Comparison of ENCODE assay signal across 30 mouse cellular contexts in genomic region chr7:132013970-132014369, GRCm38 (mm10). TPM values are rescaled to one million over a fixed set of nuclear protein-coding genes. Genes with fewer than 3 reads are reported as not detected.
DNase-seq lines count a peak whose midpoint lies in the region; ATAC-seq lines count a peak whose summit lies in the region.
"Had no signal": no experiment of that assay in that cellular context is flagged by ENCODE, and none has a peak within 500 bp of the region (broad histone marks: within the 10 kb centered on the region; RNA-seq: fewer than 3 reads in every experiment).

No protein-coding gene starts in this region.

- no peaks in the 10 kb centered on the region for H3K27me3 ChIP-seq in forebrain, embryonic 10.5 days (ENCODE audit: poor library complexity, severe bottlenecking)
- H3K27me3 ChIP-seq in forebrain, embryonic 13.5 days, result no peaks in the 10 kb centered on the region
- no peaks in the 10 kb centered on the region for H3K27me3 ChIP-seq in hindbrain, embryonic 16.5 days (replicated peaks; ENCODE audit: control insufficient read depth, insufficient read depth, low read length)
- H3K27me3 ChIP-seq in hindbrain, embryonic 10.5 days (ENCODE audit: insufficient read depth, poor library complexity, severe bottlenecking), result no peaks in the 10 kb centered on the region
- H3K27me3 ChIP-seq in midbrain, embryonic 16.5 days (ENCODE audit: control insufficient read depth, insufficient read depth, low read depth, low read length), result no peaks in the 10 kb centered on the region
- H3K27me3 ChIP-seq: heart, embryonic 15.5 days; hindbrain, embryonic 15.5 days; lung, embryonic 15.5 days; megakaryocyte, embryonic 14.5 days; stomach, embryonic 15.5 days had no signal

- 88% methylated on average over 5 of the region's 5 CpGs for WGBS in forebrain, embryonic 10.5 days
- WGBS in forebrain, embryonic 13.5 days, result 89% methylated on average over 5 of the region's 5 CpGs
- 67% methylated on average over 5 of the region's 5 CpGs for WGBS in hindbrain, embryonic 16.5 days
- 83% methylated on average over 5 of the region's 5 CpGs for WGBS in hindbrain, embryonic 10.5 days
- 84% methylated on average over 5 of the region's 5 CpGs for WGBS in midbrain, embryonic 16.5 days

- no peak for ATAC-seq in forebrain, embryonic 13.5 days
- ATAC-seq in hindbrain, embryonic 16.5 days, result no peak
- no peak for ATAC-seq in midbrain, embryonic 16.5 days

- no peak overlapping the region for H3K9ac ChIP-seq in forebrain, embryonic 13.5 days
- no peak overlapping the region for H3K9ac ChIP-seq in hindbrain, embryonic 16.5 days (ENCODE audit: low read depth, low read length)
- no peak overlapping the region for H3K9ac ChIP-seq in midbrain, embryonic 16.5 days (ENCODE audit: low read depth, low read length)
- H3K9ac ChIP-seq: forebrain, postnatal 0 days; heart, embryonic 15.5 days; hindbrain, embryonic 15.5 days; lung, embryonic 15.5 days; stomach, embryonic 15.5 days had no signal

- no peaks in the 10 kb centered on the region for H3K9me3 ChIP-seq in forebrain, embryonic 10.5 days
- H3K9me3 ChIP-seq in forebrain, embryonic 13.5 days (replicated peaks), result no peaks in the 10 kb centered on the region
- no peaks in the 10 kb centered on the region for H3K9me3 ChIP-seq in hindbrain, embryonic 16.5 days (ENCODE audit: control insufficient read depth, low read length)
- no peaks in the 10 kb centered on the region for H3K9me3 ChIP-seq in hindbrain, embryonic 10.5 days
- H3K9me3 ChIP-seq in midbrain, embryonic 16.5 days (replicated peaks; ENCODE audit: control insufficient read depth, low read length, poor library complexity, severe bottlenecking), result no peaks in the 10 kb centered on the region
- H3K9me3 ChIP-seq: heart, embryonic 10.5 days; heart, embryonic 15.5 days; hindbrain, embryonic 15.5 days; lung, embryonic 15.5 days; megakaryocyte, embryonic 14.5 days; stomach, embryonic 15.5 days had no signal

- peaks cover 40% of the 10 kb centered on the region for H3K4me1 ChIP-seq in forebrain, embryonic 10.5 days
- peaks cover 23% of the 10 kb centered on the region for H3K4me1 ChIP-seq in forebrain, embryonic 13.5 days
- peaks cover 16% of the 10 kb centered on the region for H3K4me1 ChIP-seq in hindbrain, embryonic 16.5 days (ENCODE audit: control insufficient read depth, insufficient read depth, low read depth, low read length)
- peaks cover 32% of the 10 kb centered on the region for H3K4me1 ChIP-seq in hindbrain, embryonic 10.5 days (replicated peaks)
- peaks cover 10% of the 10 kb centered on the region for H3K4me1 ChIP-seq in midbrain, embryonic 16.5 days (ENCODE audit: control insufficient read depth, insufficient read depth, low read length)
- H3K4me1 ChIP-seq: heart, embryonic 10.5 days; heart, embryonic 15.5 days; megakaryocyte, embryonic 14.5 days; stomach, embryonic 15.5 days had no signal

- H3K4me3 ChIP-seq in forebrain, embryonic 10.5 days, result no peak overlapping the region
- H3K4me3 ChIP-seq in forebrain, embryonic 13.5 days, result no peak overlapping the region
- H3K4me3 ChIP-seq in hindbrain, embryonic 16.5 days (ENCODE audit: low read length), result no peak overlapping the region
- H3K4me3 ChIP-seq in hindbrain, embryonic 10.5 days, result no peak overlapping the region
- H3K4me3 ChIP-seq in midbrain, embryonic 16.5 days (ENCODE audit: low read depth, low read length), result no peak overlapping the region
- H3K4me3 ChIP-seq: heart, embryonic 10.5 days; heart, embryonic 15.5 days; hindbrain, embryonic 15.5 days; lung, embryonic 15.5 days; megakaryocyte, embryonic 14.5 days; stomach, embryonic 15.5 days had no signal

- no peaks in the 10 kb centered on the region for H3K36me3 ChIP-seq in forebrain, embryonic 10.5 days (replicated peaks)
- H3K36me3 ChIP-seq in forebrain, embryonic 13.5 days (ENCODE audit: poor library complexity, severe bottlenecking), result no peaks in the 10 kb centered on the region
- no peaks in the 10 kb centered on the region for H3K36me3 ChIP-seq in hindbrain, embryonic 16.5 days (ENCODE audit: control insufficient read depth, insufficient read depth, low read length)
- no peaks in the 10 kb centered on the region for H3K36me3 ChIP-seq in hindbrain, embryonic 10.5 days
- H3K36me3 ChIP-seq in midbrain, embryonic 16.5 days (ENCODE audit: control insufficient read depth, insufficient read depth, low read length), result no peaks in the 10 kb centered on the region
- H3K36me3 ChIP-seq: heart, embryonic 10.5 days; heart, embryonic 15.5 days; hindbrain, embryonic 15.5 days; lung, embryonic 15.5 days; stomach, embryonic 15.5 days had no signal

- H3K4me2 ChIP-seq in forebrain, embryonic 13.5 days, result no peak overlapping the region
- no peak overlapping the region for H3K4me2 ChIP-seq in hindbrain, embryonic 16.5 days (ENCODE audit: low read length)
- no peak overlapping the region for H3K4me2 ChIP-seq in midbrain, embryonic 16.5 days (ENCODE audit: low read length)
- H3K4me2 ChIP-seq: heart, embryonic 15.5 days; hindbrain, embryonic 15.5 days; liver, embryonic 11.5 days; lung, embryonic 15.5 days; stomach, embryonic 15.5 days had no signal

- peak overlapping the region; percentile 46; the same call in 1 of the 2 replicates for H3K27ac ChIP-seq in forebrain, embryonic 10.5 days
- H3K27ac ChIP-seq in forebrain, embryonic 13.5 days, result no peak overlapping the region
- 0 out of 2 replicates have a peak overlapping the region, but pooled peaks have one; percentile 23 for H3K27ac ChIP-seq in hindbrain, embryonic 16.5 days (ENCODE audit: low read depth, low read length)
- H3K27ac ChIP-seq in hindbrain, embryonic 10.5 days, result no peak overlapping the region
- peak overlapping the region; percentile 50; the same call in 1 of the 2 replicates for H3K27ac ChIP-seq in midbrain, embryonic 16.5 days (ENCODE audit: low read length)
- H3K27ac ChIP-seq: heart, embryonic 10.5 days; heart, embryonic 15.5 days; hindbrain, embryonic 15.5 days; kidney, postnatal 0 days; lung, embryonic 15.5 days; stomach, embryonic 15.5 days had no signal

- no peak for DNase-seq in forebrain, embryonic 10.5 days (ENCODE audit: extremely low spot score, low spot score)
- no peak for DNase-seq in hindbrain, embryonic 10.5 days (ENCODE audit: low spot score)
- DNase-seq in Muller cell, postnatal 12 days (ENCODE audit: inconsistent ontology term), result peak; percentile 17
- no peak for DNase-seq in testis, postnatal 14 days (ENCODE audit: low spot score)
- DNase-seq: adrenal gland, postnatal 10 days; cerebellum, adult 11 months; cerebellum, postnatal 36 days; gastrocnemius, postnatal 14 days; heart, postnatal 36 days; kidney, adult 8-10 months; kidney, postnatal 4 days; lung, postnatal 36 days; right cerebral cortex, postnatal 25 days; thymus, postnatal 14 days had no signal

RNA-seq across cellular contexts. Expression of gene Gpr26, which starts 47.7 kb away (rescaled TPM):
- 0.02 TPM in 1 of 2 replicates, not detected in the other for polyA plus RNA-seq in forebrain, embryonic 10.5 days (2016; fragmentation: Nextera tagmentation; extraction: Ambion mirVana)
- 1.2 and 1.5 TPM in 2 replicates for polyA plus RNA-seq in forebrain, embryonic 13.5 days (2015; fragmentation: Nextera tagmentation; extraction: Ambion mirVana)
- 2.2 and 2.5 TPM in 2 replicates for polyA plus RNA-seq in hindbrain, embryonic 16.5 days (2015; fragmentation: Nextera tagmentation; extraction: Ambion mirVana)
- 0.07 TPM in 1 of 2 replicates, not detected in the other for polyA plus RNA-seq in hindbrain, embryonic 10.5 days (2016; fragmentation: Nextera tagmentation; extraction: Ambion mirVana)
- 3.0 and 3.4 TPM in 2 replicates for polyA plus RNA-seq in midbrain, embryonic 16.5 days (2015; fragmentation: Nextera tagmentation; extraction: Ambion mirVana)
- polyA plus RNA-seq: C2C12; heart, embryonic 10.5 days; heart, embryonic 15.5 days; intestine, embryonic 14.5 days; kidney, postnatal 0 days; limb, embryonic 11.5 days; liver, embryonic 11.5 days; liver, embryonic 16.5 days; lung, embryonic 15.5 days; stomach, embryonic 15.5 days had no signal

Comparison
In these comparisons a context has a peak if more than half of its experiments do, and no peak if none do; other contexts are left out.
1. H3K27ac ChIP-seq: peak in forebrain, embryonic 10.5 days (single experiment), hindbrain, embryonic 16.5 days (single experiment) and midbrain, embryonic 16.5 days (single experiment); none in forebrain, embryonic 13.5 days (single experiment) and hindbrain, embryonic 10.5 days (single experiment).